Mouse (Mus musculus) layer of hippocampus, adult 2 months (tissue): ENCODE results near the gene Hmgcl. TPM values are rescaled to one million over a fixed set of nuclear protein-coding genes. Genes with fewer than 3 reads are reported as not detected.

ENCODE experiments used
- DNase-seq, 2 experiments: peaks; one replicate each; pipeline ENCODE4 v3.0.0; 2022; ENCODE audit warnings: low spot score in 2 of 2
- H3K27ac ChIP-seq: fragments of 200-600 bp; 2 replicates; pipeline ENCODE4 v1.8.1; 2022
- H3K4me3 ChIP-seq: fragments of 200-600 bp; 2 replicates; pipeline ENCODE4 v1.8.1; 2022; ENCODE audit warnings: mild to moderate bottlenecking
- CTCF ChIP-seq: fragments of 200-600 bp; conservative IDR thresholded peaks from 2 replicates; pipeline ENCODE4 v1.8.1; 2022; ENCODE audit warnings: antibody characterized with exemption, mild to moderate bottlenecking, moderate library complexity
- total RNA-seq, 2 experiments: library from RNA; stranded (reverse); gene quantifications; 2 replicates each; pipeline ENCODE4 v1.2.3; 2021

Gene Hmgcl
- total RNA-seq, 2 experiments from 2014 or later, result 35.2 to 36.1 TPM

DNA sequence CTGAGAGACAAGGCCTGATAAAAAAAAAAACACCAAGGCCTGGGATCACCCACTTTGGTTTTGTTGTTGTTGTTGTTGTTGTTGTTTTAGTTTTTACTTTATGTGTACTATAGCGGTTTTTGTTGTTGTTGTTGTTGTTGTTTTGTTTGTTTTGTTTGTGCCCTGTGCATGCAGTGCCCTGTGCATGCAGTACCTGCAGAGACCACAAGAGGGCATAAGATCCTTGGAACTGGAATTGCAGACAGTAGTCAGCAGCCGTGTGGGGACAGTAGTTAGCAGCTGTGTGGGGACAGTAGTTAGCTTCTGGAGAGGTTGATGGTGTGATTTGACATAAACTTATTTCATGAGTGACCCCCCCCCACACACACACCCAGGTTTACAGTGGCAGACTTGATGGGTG is 8.0 kb downstream of the Hmgcl start:
- TF ChIP-seq CTCF, result peak; percentile 96
- Histone ChIP-seq H3K4me3 (no peak overlapping the region), H3K27ac (no peak overlapping the region)
- DNase-seq, result peak; percentile 63 to 81

DNA sequence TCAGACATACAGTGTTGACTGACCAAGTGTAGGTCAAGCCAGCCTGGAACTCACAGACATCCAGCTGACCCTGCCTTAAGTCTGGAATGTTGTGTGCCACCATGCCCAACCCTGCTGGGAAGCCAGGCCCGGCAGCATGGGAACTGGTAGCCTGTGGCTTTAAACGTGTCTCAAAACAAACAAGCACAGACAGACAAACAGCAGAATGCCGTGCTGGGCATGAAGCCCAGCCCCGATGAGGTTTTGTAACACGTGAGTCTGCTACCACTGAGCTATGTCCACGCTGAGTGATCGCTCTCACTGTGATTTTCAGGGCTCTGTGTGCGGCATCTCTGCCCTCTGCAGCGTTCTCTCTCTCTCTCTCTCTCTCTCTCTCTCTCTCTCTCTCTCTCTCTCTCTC is 9.6 kb downstream of the Hmgcl start:
- no peak for DNase-seq
- no peak overlapping the region for H3K4me3 ChIP-seq
- H3K27ac ChIP-seq, result no peak overlapping the region
- no peak for TF ChIP-seq CTCF

DNA sequence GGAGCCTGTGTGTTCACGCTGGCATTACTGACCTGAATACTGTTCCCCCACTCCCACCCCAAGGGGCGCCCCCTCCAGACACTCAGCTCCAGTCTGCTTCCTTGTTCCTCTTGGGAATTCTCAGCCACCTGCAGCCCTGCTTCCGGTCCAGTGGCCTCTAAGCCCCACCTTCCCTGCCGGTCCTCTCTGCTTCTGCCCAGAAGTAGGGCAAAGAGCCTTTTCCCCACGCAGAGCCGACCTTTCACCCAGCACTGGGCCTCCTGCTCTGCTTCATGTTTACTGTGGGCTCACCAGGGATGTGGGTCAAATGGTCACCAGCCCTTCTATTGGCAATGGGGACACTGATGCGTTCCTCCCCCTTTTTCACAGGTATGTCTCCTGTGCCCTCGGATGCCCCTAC is 12.1 kb downstream of the Hmgcl start:
- H3K4me3 ChIP-seq, result no peak overlapping the region
- DNase-seq, result no peak
- TF ChIP-seq CTCF, result no peak
- no peak overlapping the region for H3K27ac ChIP-seq

DNA sequence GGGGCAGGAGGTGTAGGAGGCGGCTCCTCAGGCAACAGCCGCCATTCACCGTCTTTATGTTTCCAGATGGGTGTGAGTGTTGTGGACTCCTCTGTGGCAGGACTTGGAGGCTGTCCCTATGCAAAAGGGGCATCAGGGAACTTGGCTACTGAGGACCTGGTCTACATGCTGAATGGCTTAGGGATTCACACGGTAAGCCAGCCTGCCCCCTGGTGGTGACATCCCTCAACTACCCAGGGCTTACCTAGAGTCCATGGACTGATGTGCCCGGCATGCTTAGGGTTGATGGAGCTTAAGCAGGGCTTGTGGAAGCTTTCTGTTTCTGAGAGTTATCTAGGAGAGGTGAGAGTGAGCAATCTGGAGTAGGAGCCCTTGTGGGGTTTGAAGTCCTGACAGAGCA is 14.5 kb downstream of the Hmgcl start:
- H3K27ac ChIP-seq, result no peak overlapping the region
- DNase-seq, result peak; percentile 61 to 82
- H3K4me3 ChIP-seq, result no peak overlapping the region
- peak; percentile 96 for TF ChIP-seq CTCF

DNA sequence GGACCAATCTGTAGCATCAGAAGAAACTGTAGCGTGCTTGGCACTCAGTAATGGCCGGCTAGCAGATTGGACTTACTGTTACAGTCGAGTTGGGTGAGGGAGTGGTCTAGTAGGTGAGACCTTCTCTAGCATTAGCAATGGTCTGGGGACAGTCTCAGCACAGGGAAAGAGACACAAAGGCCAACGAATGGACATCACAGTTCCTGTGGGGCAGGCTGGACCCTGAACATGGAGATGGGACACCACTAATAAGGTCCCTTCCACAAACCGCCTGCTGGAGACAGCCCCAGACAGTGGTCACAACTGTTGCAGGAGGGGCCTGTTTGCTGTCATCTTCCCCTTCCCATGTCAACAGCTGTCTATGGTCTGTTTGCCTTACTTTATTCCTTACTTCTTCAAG is 15.5 kb downstream of the Hmgcl start:
- no peak overlapping the region for H3K4me3 ChIP-seq
- DNase-seq, result no peak
- 0 out of 2 replicates have a peak overlapping the region, but pooled peaks have one; percentile 97 for H3K27ac ChIP-seq
- no peak for TF ChIP-seq CTCF

DNA sequence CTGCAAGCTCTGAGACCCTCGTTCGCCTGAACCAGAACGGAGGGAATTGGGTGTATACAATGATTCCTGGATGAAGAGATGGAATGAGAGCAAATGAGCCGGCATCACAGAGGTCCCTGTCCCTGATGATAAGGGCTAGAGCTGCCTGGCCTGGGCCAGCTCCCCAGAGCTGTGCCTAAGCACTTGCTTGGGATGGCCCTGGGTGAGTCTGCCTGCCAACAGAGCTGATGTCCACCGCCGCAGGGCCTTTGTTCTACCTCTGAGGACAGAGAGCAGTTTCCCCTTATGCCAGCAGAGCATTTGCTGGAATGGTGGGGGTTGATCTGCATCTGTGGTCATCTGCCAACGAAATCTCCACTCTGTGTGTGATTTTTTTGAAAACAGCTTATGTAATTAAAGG is 15.9 kb downstream of the Hmgcl start:
- Histone ChIP-seq H3K4me3 (no peak overlapping the region), H3K27ac (peak overlapping the region; percentile 97)
- no peak for DNase-seq
- TF ChIP-seq CTCF, result no peak

DNA sequence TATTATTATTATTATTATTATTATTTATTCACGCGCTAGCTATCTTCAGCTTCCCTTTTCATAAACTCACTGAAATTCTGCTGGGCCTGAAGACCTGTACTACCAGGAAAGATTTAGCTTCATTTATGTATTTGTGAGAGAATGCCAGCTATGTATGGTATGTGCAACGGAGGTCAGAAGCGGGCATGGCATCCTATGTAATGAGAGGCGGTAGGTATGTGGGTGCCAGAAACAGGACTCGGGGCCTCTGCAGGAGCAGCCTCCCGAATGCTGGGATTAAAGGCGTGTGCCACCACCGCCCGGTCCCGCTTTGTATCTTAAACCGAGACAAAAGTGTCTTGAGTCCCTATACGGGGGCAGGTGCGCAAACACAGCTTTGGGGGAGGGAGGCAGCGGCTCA is 16.7 kb downstream of the Hmgcl start:
- no peak for TF ChIP-seq CTCF
- peak overlapping the region; percentile 84 for H3K4me3 ChIP-seq
- peak overlapping the region; percentile 97 for H3K27ac ChIP-seq
- no peak for DNase-seq

DNA sequence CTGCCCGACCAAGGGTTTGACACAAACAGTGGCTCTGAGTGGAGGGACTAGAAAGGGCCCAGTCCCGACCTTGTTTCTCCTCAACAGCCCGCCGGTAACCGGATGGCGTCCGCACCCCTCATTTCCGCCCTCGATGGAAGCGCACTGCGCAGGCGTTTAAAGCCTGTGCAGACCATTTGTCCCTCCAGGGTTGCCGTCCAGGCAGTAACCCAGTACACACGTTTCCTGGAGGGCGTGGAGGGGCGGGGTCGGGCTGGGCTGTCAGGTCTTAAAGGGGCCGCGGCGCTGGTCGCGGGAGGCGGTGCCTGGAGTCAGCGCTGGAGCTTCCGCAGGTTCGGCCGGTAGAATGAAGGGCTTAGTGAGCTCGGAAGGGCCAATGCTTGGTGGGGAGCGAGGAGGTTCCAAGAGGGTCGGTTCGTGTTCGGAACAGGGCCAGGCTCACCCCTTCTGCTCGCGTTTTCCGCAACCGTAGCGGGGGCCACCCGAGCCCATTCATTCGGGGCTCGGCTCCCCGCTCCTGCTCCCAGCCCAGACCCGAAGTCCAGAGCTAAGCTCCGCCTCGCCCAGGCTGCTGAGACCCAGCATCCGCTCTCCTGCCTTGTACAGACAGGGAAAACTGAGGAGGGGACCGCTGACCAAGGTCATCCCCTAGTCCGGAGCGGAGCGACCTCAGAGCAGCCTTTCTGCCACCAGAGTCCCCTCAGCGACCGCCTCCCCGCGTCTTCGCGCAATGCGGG is 17.4 kb downstream of the Hmgcl start, which contains the start of gene Gale:
Gale (plus strand) TSS at position 271 of the 737 bp plus-strand sequence.
- Histone ChIP-seq H3K4me3 (peak within 1 kb of the TSS; percentile 84), H3K27ac (peak within 1 kb of the TSS; percentile 97)
- peak; percentile 94 for DNase-seq
- TF ChIP-seq CTCF, result no peak

DNA sequence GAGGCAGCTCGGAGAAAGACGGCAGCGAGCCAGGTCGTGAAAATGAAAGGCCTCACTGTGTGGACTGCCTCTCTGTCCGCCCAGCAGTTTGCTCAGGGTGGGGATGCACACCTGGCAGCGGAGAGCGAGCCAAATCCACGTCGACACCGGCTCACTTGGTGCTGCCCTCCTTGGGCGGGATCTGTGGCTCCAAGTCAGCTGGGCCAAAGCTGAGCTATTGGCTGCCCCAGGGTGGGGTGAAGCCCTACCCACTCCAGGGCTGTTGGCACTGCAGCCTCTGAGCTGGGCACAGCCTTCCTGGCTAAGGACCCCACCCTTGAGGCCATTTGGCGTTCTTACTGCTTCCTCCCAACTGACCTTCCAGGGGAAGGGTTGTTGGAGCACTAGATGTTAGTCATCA is 18.2 kb downstream of the Hmgcl start:
- H3K27ac ChIP-seq, result peak overlapping the region; percentile 97
- peak overlapping the region; percentile 84 for H3K4me3 ChIP-seq
- DNase-seq, result peak; percentile 46 to 60
- no peak for TF ChIP-seq CTCF

DNA sequence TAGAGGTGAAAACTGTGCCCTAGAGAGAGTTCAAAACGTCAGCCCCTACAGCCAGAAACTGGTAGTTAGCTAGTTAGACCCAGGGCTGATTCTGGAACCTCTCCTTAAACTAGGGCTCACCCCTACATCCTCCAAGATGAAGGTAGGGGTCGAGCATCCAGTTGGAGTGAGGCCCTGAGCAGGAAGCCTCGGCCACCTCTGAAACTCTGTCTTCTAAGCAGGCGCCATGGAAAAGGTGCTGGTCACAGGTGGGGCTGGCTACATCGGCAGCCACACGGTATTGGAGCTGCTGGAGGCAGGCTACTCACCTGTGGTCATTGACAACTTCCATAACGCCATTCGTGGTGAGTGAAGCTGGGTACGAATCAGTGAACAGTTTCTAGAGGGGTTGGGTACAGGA is 18.9 kb downstream of the Hmgcl start:
- no peak overlapping the region for H3K4me3 ChIP-seq
- H3K27ac ChIP-seq, result peak overlapping the region; percentile 97; the same call in 1 of the 2 replicates
- DNase-seq, result no peak
- TF ChIP-seq CTCF, result no peak

DNA sequence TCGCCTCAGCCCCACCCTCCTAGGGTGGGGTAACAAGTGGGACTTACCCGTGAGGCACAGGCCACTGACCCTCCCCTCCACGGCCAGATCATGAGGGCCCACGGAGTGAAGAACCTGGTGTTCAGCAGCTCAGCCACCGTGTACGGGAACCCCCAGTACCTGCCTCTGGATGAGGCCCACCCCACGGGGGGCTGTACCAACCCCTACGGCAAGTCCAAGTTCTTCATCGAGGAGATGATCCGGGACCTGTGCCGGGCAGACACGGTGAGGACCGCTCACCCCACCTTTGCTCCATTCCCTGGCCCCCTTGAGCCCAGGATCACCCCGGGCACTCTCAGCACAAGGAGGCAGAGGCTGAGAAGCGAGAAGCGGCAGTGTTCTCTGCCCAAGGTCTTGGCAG is 20.0 kb downstream of the Hmgcl start:
- no peak for DNase-seq
- no peak for TF ChIP-seq CTCF
- no peak overlapping the region for H3K4me3 ChIP-seq
- no peak overlapping the region for H3K27ac ChIP-seq

DNA sequence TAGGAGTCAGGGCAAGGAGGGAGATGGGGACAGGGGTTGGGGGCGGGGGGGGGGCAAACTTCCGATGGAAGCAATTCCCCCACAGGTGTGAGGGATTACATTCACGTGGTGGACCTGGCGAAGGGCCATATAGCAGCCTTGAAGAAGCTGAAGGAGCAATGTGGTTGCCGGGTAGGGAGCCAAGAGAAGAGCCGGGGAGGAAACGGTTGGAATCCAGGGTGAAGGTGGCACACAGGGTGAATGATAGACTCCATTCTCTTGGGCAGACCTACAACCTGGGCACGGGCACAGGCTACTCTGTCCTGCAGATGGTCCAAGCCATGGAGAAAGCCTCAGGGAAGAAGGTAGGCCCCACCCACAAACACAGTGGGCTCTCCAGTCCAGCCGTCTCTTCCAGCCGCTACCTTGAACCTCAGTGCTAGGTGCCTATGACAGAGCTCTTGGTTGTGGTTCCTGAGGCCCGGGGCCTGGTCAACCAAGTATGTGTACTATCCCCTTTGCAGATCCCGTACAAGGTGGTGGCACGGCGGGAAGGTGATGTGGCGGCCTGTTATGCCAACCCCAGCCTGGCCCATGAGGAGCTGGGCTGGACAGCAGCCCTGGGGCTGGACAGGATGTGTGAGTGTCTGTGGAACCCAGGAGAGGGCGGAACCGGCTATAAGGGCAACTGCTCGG is 21.0 kb downstream of the Hmgcl start:
- TF ChIP-seq CTCF, result no peak
- no peak for DNase-seq
- Histone ChIP-seq H3K4me3 (no peak overlapping the region), H3K27ac (no peak overlapping the region)

DNA sequence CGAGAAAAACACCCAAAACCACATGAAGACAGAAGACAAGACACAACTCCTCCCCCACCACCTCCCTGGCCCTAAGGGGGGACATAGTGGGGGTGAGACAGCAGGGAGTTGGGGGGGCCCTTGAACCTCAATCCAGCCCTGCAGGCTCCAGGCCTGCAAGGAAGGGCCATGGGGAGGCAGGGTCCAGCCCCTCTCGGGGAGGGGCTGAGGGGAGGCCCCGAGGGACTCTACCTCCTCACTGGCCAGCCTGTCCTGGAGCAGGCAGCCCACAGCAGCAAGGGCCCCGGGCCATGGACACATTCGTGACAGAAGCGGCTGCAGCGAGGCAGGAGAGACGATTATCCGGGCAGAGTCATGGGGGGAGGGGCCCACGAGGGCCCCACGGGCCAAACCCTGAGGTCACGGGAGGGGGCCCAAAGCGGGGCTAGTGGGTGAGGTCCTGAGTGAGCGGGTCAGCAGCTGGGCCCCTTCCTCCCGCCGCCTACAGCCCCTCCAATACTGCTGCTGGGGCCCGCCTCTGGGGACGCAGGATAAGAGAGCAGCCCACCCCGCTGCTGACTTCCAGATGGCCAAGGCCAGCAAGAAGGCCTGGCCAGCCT is 22.1 kb downstream of the Hmgcl start:
- TF ChIP-seq CTCF, result no peak
- DNase-seq, result no peak
- Histone ChIP-seq H3K4me3 (no peak overlapping the region), H3K27ac (peak overlapping the region; percentile 71)
